Mouse (Mus musculus): Measurements from ENCODE around the gene Kcnn3. TPM values are rescaled to one million over a fixed set of nuclear protein-coding genes. Genes with fewer than 3 reads are reported as not detected.
A peak's percentile ranks its signal among the peaks of the same experiment; 100 is the strongest.

Kcnn3 gene
- polyA plus RNA-seq, 1 experiment, result 2.3 TPM

GRCm38 (mm10) chr3:89486111-89486510 lies 33.9 kb upstream of the Kcnn3 start:
- TF ChIP-seq POLR2A (IDR thresholded peaks at IDR 0.05; ENCODE audit: control insufficient read depth, low read depth, low read length) (no peak), CTCF (IDR thresholded peaks at IDR 0.05; ENCODE audit: control insufficient read depth, insufficient read depth, insufficient replicate concordance, low read depth, low read length) (no peak)
- Histone ChIP-seq H3K27me3 (ENCODE audit: control insufficient read depth, insufficient read depth, low read length) (no peaks in the 10 kb centered on the region), H3K36me3 (ENCODE audit: control insufficient read depth, insufficient read depth, low read length) (no peaks in the 10 kb centered on the region), H3K27ac (ENCODE audit: control insufficient read depth, insufficient read depth, low read depth, low read length) (no peak overlapping the region), H3K4me1 (ENCODE audit: control insufficient read depth, insufficient read depth, low read length) (peaks cover 4% of the 10 kb centered on the region), H3K4me3 (ENCODE audit: control insufficient read depth, low read depth, low read length) (no peak overlapping the region)

GRCm38 (mm10) chr3:89486916-89487702 lies 32.9 kb upstream of the Kcnn3 start:
- H3K27ac ChIP-seq (ENCODE audit: control insufficient read depth, insufficient read depth, low read depth, low read length), result no peak overlapping the region
- no peaks in the 10 kb centered on the region for H3K36me3 ChIP-seq (ENCODE audit: control insufficient read depth, insufficient read depth, low read length)
- no peaks in the 10 kb centered on the region for H3K27me3 ChIP-seq (ENCODE audit: control insufficient read depth, insufficient read depth, low read length)
- TF ChIP-seq POLR2A (IDR thresholded peaks at IDR 0.05; ENCODE audit: control insufficient read depth, low read depth, low read length) (no peak), CTCF (IDR thresholded peaks at IDR 0.05; ENCODE audit: control insufficient read depth, insufficient read depth, insufficient replicate concordance, low read depth, low read length) (no peak)
- no peak overlapping the region for H3K4me3 ChIP-seq (ENCODE audit: control insufficient read depth, low read depth, low read length)
- peaks cover 4% of the 10 kb centered on the region for H3K4me1 ChIP-seq (ENCODE audit: control insufficient read depth, insufficient read depth, low read length)

GRCm38 (mm10) chr3:89490790-89491189 lies 29.2 kb upstream of the Kcnn3 start:
- no peaks in the 10 kb centered on the region for H3K27me3 ChIP-seq (ENCODE audit: control insufficient read depth, insufficient read depth, low read length)
- TF ChIP-seq POLR2A (IDR thresholded peaks at IDR 0.05; ENCODE audit: control insufficient read depth, low read depth, low read length) (no peak), CTCF (IDR thresholded peaks at IDR 0.05; ENCODE audit: control insufficient read depth, insufficient read depth, insufficient replicate concordance, low read depth, low read length) (no peak; the same call in 1 of the 2 replicates)

GRCm38 (mm10) chr3:89491559-89491958 lies 28.4 kb upstream of the Kcnn3 start:
- Histone ChIP-seq H3K4me1 (ENCODE audit: control insufficient read depth, insufficient read depth, low read length) (no peaks in the 10 kb centered on the region), H3K36me3 (ENCODE audit: control insufficient read depth, insufficient read depth, low read length) (no peaks in the 10 kb centered on the region), H3K27ac (ENCODE audit: control insufficient read depth, insufficient read depth, low read depth, low read length) (no peak overlapping the region), H3K4me3 (ENCODE audit: control insufficient read depth, low read depth, low read length) (no peak overlapping the region), H3K27me3 (ENCODE audit: control insufficient read depth, insufficient read depth, low read length) (no peaks in the 10 kb centered on the region)
- no peak for TF ChIP-seq CTCF (IDR thresholded peaks at IDR 0.05; ENCODE audit: control insufficient read depth, insufficient read depth, insufficient replicate concordance, low read depth, low read length)
- no peak for TF ChIP-seq POLR2A (IDR thresholded peaks at IDR 0.05; ENCODE audit: control insufficient read depth, low read depth, low read length)

More at GRCm38 (mm10) chr3:89490790-89491189, 29.2 kb upstream of the Kcnn3 start:
- no peaks in the 10 kb centered on the region for H3K4me1 ChIP-seq (ENCODE audit: control insufficient read depth, insufficient read depth, low read length)
- no peaks in the 10 kb centered on the region for H3K36me3 ChIP-seq (ENCODE audit: control insufficient read depth, insufficient read depth, low read length)
- H3K27ac ChIP-seq (ENCODE audit: control insufficient read depth, insufficient read depth, low read depth, low read length), result no peak overlapping the region
- H3K4me3 ChIP-seq (ENCODE audit: control insufficient read depth, low read depth, low read length), result no peak overlapping the region

- no peaks in the 10 kb centered on the region for H3K36me3 ChIP-seq (ENCODE audit: control insufficient read depth, insufficient read depth, low read length)
- H3K27me3 ChIP-seq (ENCODE audit: control insufficient read depth, insufficient read depth, low read length), result no peaks in the 10 kb centered on the region
- no peak overlapping the region for H3K27ac ChIP-seq (ENCODE audit: control insufficient read depth, insufficient read depth, low read depth, low read length)
- H3K4me3 ChIP-seq (ENCODE audit: control insufficient read depth, low read depth, low read length), result no peak overlapping the region
- H3K4me1 ChIP-seq (ENCODE audit: control insufficient read depth, insufficient read depth, low read length), result no peaks in the 10 kb centered on the region
- TF ChIP-seq POLR2A (IDR thresholded peaks at IDR 0.05; ENCODE audit: control insufficient read depth, low read depth, low read length), result no peak
These were observed 27.2 kb upstream of the Kcnn3 start for GRCm38 (mm10) chr3:89492701-89493151.

GRCm38 (mm10) chr3:89494630-89495029 lies 25.3 kb upstream of the Kcnn3 start:
- H3K4me3 ChIP-seq (ENCODE audit: control insufficient read depth, low read depth, low read length), result no peak overlapping the region
- H3K27me3 ChIP-seq (ENCODE audit: control insufficient read depth, insufficient read depth, low read length), result no peaks in the 10 kb centered on the region
- H3K36me3 ChIP-seq (ENCODE audit: control insufficient read depth, insufficient read depth, low read length), result no peaks in the 10 kb centered on the region
- no peaks in the 10 kb centered on the region for H3K4me1 ChIP-seq (ENCODE audit: control insufficient read depth, insufficient read depth, low read length)
- 0 out of 2 replicates have a peak, but pooled peaks have one; percentile 12 for TF ChIP-seq CTCF (IDR thresholded peaks at IDR 0.05; ENCODE audit: control insufficient read depth, insufficient read depth, insufficient replicate concordance, low read depth, low read length)
- no peak for TF ChIP-seq POLR2A (IDR thresholded peaks at IDR 0.05; ENCODE audit: control insufficient read depth, low read depth, low read length)
- H3K27ac ChIP-seq (ENCODE audit: control insufficient read depth, insufficient read depth, low read depth, low read length), result no peak overlapping the region

- Histone ChIP-seq H3K27ac (ENCODE audit: control insufficient read depth, insufficient read depth, low read depth, low read length) (no peak overlapping the region), H3K4me3 (ENCODE audit: control insufficient read depth, low read depth, low read length) (no peak overlapping the region), H3K27me3 (ENCODE audit: control insufficient read depth, insufficient read depth, low read length) (no peaks in the 10 kb centered on the region), H3K36me3 (ENCODE audit: control insufficient read depth, insufficient read depth, low read length) (no peaks in the 10 kb centered on the region), H3K4me1 (ENCODE audit: control insufficient read depth, insufficient read depth, low read length) (no peaks in the 10 kb centered on the region)
- TF ChIP-seq POLR2A (IDR thresholded peaks at IDR 0.05; ENCODE audit: control insufficient read depth, low read depth, low read length) (no peak), CTCF (IDR thresholded peaks at IDR 0.05; ENCODE audit: control insufficient read depth, insufficient read depth, insufficient replicate concordance, low read depth, low read length) (no peak)
These were observed 23.6 kb upstream of the Kcnn3 start for GRCm38 (mm10) chr3:89496366-89496765.
